Mouse (Mus musculus) hindbrain, embryonic 15.5 days (tissue): ENCODE data around the gene Znfx1. TPM values are rescaled to one million over a fixed set of nuclear protein-coding genes. Genes with fewer than 3 reads are reported as not detected.

ENCODE experiments used
- ATAC-seq: fragments of 200-750 bp; cut with Nextera tagmentation; 2 replicates; pipeline ENCODE4 v1.8.0; 2017; ENCODE audit warnings: low read depth, moderate number of reproducible peaks, moderate TSS enrichment; ENCODE audit not compliant: low FRiP score
- H3K27ac ChIP-seq: fragments of 300-500 bp; sonication (generic); replicated peaks from 2 replicates; pipeline ENCODE4 v1.5.1; 2015; ENCODE audit warnings: mild to moderate bottlenecking, inconsistent platforms
- H3K27me3 ChIP-seq: fragments of 300-500 bp; sonication (generic); 2 replicates; pipeline ENCODE4 v1.6.1; 2015; ENCODE audit warnings: control low read depth, inconsistent platforms
- H3K36me3 ChIP-seq: fragments of 300-500 bp; sonication (generic); 2 replicates; pipeline ENCODE4 v1.6.1; 2015; ENCODE audit warnings: control low read depth, inconsistent platforms
- H3K4me1 ChIP-seq: fragments of 300-500 bp; sonication (generic); replicated peaks from 2 replicates; pipeline ENCODE4 v1.6.1; 2015; ENCODE audit warnings: control low read depth, inconsistent platforms
- H3K4me2 ChIP-seq: fragments of 300-500 bp; sonication (generic); 2 replicates; pipeline ENCODE4 v1.6.1; 2015; ENCODE audit warnings: moderate library complexity, mild to moderate bottlenecking, inconsistent platforms
- H3K4me3 ChIP-seq: fragments of 300-500 bp; sonication (generic); 2 replicates; pipeline ENCODE4 v1.5.1; 2015; ENCODE audit warnings: mild to moderate bottlenecking, inconsistent platforms
- H3K9ac ChIP-seq: fragments of 300-500 bp; sonication (generic); 2 replicates; pipeline ENCODE4 v1.6.1; 2015; ENCODE audit warnings: inconsistent platforms
- H3K9me3 ChIP-seq: fragments of 300-500 bp; sonication (generic); 2 replicates; pipeline ENCODE4 v1.6.1; 2016; ENCODE audit warnings: control low read depth, inconsistent platforms
- WGBS: fragments of 180-500 bp; shearing (Covaris S2); methylation state at CpG from one replicate; pipeline ENCODE4 v1.1.7; 2015; 5-methylcytosine and 5-hydroxymethylcytosine counted together
- polyA plus RNA-seq: library from polyadenylated mRNA; unstranded; fragments of >200 nt; fragmentation: Nextera tagmentation; extraction: Ambion mirVana; gene quantifications from 2 replicates; pipeline ENCODE4 v1.2.1, GENCODE M21; 2015

Znfx1 gene
- polyA plus RNA-seq, 1 experiment from 2014 or later: 9.7 TPM

DNA sequence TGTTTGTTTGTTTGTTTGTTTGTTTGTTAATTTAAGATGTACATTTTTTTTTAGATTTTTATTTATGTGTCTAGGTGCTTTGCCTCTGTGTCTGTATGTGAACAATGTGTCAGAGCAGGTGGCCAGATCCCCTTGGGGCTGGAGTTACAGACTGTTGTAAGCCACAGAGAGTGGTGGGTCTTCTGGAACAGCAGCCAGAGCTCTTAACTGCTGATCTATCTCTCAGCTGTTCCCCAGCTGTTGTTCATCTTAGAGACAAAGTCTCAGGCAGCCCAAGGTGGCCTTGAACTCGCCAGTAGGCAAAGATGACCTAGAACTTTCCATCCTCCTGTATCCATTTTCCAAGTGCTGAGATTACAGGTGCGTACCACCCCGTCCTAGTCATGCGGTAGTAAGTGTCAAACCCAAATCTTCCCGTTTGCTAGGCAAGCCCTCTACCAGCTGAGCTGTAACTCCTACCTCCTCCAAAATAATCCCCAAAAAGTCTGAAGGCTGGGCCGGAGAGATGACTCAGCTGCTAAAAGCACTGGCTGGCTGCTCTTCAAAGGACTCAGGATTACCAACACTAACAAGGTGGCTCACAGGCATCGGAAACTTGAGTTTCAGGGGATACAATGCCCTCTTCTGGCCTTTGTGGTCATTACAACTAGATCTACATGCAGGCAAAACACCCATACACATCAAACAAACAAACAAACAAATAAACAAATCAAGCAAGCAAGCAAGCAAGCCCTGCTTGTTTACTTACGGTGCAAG is 58.5 kb downstream of the Znfx1 start:
- 54% methylated on average over 8 of the region's 8 CpGs for WGBS
- H3K36me3 ChIP-seq: no peaks in the 10 kb centered on the region
- no peak overlapping the region for H3K9ac ChIP-seq
- ATAC-seq: no peak; the same call in 1 of the 2 replicates
- no peak overlapping the region for H3K27ac ChIP-seq
- no peaks in the 10 kb centered on the region for H3K4me1 ChIP-seq
- no peaks in the 10 kb centered on the region for H3K27me3 ChIP-seq
- no peak overlapping the region for H3K4me2 ChIP-seq
- no peaks in the 10 kb centered on the region for H3K9me3 ChIP-seq
- no peak overlapping the region for H3K4me3 ChIP-seq

DNA sequence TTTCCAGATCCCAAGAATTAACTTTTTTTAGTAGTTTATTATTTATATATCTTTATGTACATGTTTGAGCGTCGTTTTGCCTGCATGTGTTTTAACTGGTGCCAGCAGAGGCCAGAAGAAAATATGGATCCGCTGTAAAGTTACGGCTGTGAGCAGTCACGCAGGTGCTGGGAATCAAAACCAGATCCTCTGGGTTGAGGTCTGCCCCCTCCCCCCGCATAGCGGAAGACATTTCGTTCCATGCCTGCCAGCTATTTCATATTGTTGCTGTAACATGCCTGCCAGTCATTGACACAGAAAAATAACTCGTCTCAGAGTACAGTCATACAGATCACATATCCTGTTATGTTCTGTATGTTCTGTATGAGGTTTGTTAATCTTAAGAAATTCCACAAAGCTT is 61.3 kb downstream of the Znfx1 start:
- Histone ChIP-seq H3K4me1 (peaks cover 5% of the 10 kb centered on the region; the same call in 1 of the 2 replicates), H3K27ac (no peak overlapping the region), H3K4me3 (no peak overlapping the region), H3K9ac (no peak overlapping the region), H3K4me2 (no peak overlapping the region), H3K36me3 (no peaks in the 10 kb centered on the region), H3K27me3 (no peaks in the 10 kb centered on the region), H3K9me3 (no peaks in the 10 kb centered on the region)
- no peak for ATAC-seq
- 80% methylated on average over 9 of the region's 9 CpGs for WGBS

DNA sequence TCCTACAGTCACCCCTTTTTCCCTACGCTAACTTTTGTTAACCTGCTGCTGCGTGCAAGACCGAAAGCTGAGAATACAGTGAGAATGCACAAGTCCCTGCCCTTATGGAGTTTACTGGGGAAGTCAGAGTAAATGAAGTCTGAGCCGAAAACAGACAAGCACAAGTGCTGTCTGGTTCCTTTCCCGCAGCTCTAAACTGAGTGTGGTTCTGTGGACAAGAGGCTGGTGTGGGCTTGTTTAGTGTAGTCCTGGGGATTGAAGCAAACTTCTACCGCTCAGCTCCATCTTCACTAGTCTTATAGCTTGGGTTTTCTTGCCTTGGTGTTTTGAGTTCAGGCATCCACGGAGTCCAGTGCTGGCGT is 66.3 kb downstream of the Znfx1 start:
- H3K4me2 ChIP-seq: peak overlapping the region; percentile 68
- no peaks in the 10 kb centered on the region for H3K36me3 ChIP-seq
- H3K9ac ChIP-seq: peak overlapping the region; percentile 45
- H3K4me3 ChIP-seq: peak overlapping the region; percentile 91
- peak overlapping the region; percentile 98 for H3K27ac ChIP-seq
- 41% methylated on average over 8 of the region's 8 CpGs for WGBS
- H3K9me3 ChIP-seq: no peaks in the 10 kb centered on the region
- H3K4me1 ChIP-seq: peaks cover 41% of the 10 kb centered on the region
- H3K27me3 ChIP-seq: no peaks in the 10 kb centered on the region
- ATAC-seq: peak; percentile 13

DNA sequence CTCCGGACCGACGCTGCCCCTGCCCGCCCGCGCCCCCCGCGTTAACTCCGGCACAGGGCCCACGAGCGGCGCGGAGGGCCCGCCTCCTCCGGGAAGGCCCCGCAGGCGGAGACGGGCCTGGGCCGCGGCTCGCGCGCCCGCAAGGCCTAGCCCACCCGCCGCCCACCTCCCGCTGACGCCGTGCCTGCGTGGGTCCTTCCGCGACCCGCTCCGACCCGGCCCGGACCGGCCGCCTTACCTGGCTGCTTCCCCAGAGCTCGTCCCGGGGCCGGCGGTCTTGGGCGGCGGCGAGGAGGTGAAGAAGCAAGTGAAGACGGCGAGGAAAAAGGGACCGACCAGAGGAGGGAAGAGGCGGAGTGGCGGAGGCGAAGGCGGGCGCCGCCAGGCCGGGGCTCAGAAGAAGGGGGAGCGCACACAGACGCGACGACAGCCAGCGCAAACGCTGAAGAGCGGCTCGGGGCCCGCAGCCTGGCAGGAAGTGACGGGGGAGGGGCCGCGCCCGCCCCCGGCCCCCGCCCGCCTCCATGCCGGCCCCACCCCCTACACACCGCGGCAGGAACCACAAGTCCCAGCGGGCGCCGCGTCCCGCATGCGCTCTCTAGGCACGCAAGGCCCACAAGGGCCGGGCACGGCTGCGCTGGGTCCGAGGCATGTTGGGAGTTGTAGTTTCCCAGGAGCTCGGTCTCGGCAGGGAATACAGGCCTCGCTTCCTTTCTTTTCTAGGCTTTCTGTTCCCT is 66.9 kb downstream of the Znfx1 start, which contains the start of gene Stau1:
TSS of gene Stau1 (minus strand) at position 504 of the 737 bp plus-strand sequence.
- Histone ChIP-seq H3K4me3 (peak within 1 kb of the TSS; percentile 91), H3K4me1 (peaks cover 43% of the 10 kb centered on the region), H3K27ac (peak within 1 kb of the TSS; percentile 98), H3K9me3 (no peaks in the 10 kb centered on the region), H3K4me2 (peak within 1 kb of the TSS; percentile 68), H3K27me3 (no peaks in the 10 kb centered on the region), H3K36me3 (no peaks in the 10 kb centered on the region), H3K9ac (peak within 1 kb of the TSS; percentile 97)
- under 1% methylated on average over 67 of the region's 88 CpGs for WGBS
- ATAC-seq: peak; percentile 99

DNA sequence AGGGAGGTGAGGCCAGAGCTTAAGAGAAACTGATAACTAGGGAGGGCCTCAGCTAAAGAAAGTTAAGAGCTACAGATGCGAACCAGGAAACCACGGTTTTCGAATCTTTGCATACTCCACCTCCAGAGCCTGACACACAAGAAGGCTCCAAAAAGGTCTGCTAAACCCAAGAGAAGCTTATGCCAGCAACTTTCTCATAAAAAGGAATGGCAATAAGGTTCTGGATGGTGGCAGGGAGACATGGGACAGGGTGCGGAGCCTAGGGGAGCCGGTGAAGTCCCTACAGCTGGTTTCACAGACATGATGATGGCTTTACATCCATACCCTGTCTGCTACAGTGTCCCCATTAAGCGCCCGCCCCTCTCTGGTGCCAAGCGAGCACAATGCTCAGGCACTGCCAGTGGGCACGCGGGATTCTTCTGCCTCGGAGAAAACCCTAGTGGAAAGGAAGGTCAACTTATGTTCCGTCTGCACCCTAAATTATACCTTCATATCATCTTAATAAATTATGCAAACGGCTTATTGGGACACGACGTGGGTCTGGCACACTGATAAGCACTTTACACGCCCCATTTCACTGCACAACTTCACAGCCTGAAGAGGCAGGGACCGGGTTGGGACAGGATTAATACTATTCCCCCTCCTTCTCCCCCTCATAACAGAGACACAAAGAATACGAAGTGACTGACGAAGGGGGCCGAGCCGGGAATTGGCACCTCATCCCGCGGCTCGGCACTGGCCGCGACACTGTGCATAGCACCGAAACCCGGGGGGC is 67.6 kb downstream of the Znfx1 start:
- H3K36me3 ChIP-seq: no peaks in the 10 kb centered on the region
- H3K9ac ChIP-seq: peak overlapping the region; percentile 97
- H3K27ac ChIP-seq: peak overlapping the region; percentile 98
- ATAC-seq: peak; percentile 13
- H3K9me3 ChIP-seq: no peaks in the 10 kb centered on the region
- H3K4me2 ChIP-seq: peak overlapping the region; percentile 68
- WGBS: 3% methylated on average over 28 of the region's 28 CpGs
- H3K4me3 ChIP-seq: peak overlapping the region; percentile 91
- H3K4me1 ChIP-seq: peaks cover 43% of the 10 kb centered on the region
- H3K27me3 ChIP-seq: no peaks in the 10 kb centered on the region

DNA sequence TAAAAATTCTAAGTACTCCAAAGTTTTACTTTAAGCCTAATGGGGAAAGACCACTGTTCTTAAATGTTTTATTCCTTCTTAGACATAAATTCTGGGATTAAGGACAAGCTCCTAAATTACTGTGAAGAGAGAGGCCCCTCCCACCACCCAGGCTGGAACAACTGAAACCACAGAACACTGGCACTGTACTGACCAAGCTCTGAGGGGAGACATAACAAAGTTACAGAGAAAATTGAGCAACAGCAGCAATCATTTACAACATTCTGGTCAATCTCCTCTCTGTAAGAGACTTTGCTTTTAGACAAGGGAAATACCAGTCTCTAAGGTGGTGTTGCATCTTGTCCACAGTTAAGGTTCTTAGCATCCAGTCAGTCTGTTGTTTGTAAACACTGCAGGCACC is 70.9 kb downstream of the Znfx1 start:
- no peaks in the 10 kb centered on the region for H3K36me3 ChIP-seq
- peaks cover 46% of the 10 kb centered on the region for H3K4me1 ChIP-seq
- no peak overlapping the region for H3K27ac ChIP-seq
- no peaks in the 10 kb centered on the region for H3K27me3 ChIP-seq
- H3K4me2 ChIP-seq: no peak overlapping the region
- ATAC-seq: no peak
- no peak overlapping the region for H3K9ac ChIP-seq
- no peaks in the 10 kb centered on the region for H3K9me3 ChIP-seq
- no peak overlapping the region for H3K4me3 ChIP-seq

DNA sequence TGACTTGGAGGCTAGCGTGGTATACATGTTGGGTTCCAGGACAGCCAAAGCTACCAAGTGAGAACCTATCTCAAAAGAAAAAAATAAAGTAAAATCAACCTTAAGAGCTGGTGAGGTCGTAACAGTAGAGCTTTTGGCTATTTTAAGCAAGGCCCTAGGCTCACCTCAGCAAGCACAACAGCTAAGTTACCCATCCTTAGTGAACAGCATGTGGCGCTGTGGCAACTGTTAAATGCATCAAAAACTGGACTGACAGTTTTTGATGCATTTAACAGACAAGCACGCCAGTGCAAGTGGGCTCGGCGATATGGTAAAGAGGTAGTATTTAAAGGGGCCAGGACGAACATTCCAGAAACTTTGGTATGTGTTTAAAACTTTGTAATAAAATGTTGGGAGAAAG is 72.0 kb downstream of the Znfx1 start:
- no peak overlapping the region for H3K27ac ChIP-seq
- no peaks in the 10 kb centered on the region for H3K27me3 ChIP-seq
- no peak for ATAC-seq
- no peak overlapping the region for H3K4me3 ChIP-seq
- WGBS: 89% methylated on average over 7 of the region's 7 CpGs
- H3K9ac ChIP-seq: no peak overlapping the region
- peaks cover 40% of the 10 kb centered on the region for H3K4me1 ChIP-seq
- no peak overlapping the region for H3K4me2 ChIP-seq
- H3K36me3 ChIP-seq: no peaks in the 10 kb centered on the region
- H3K9me3 ChIP-seq: no peaks in the 10 kb centered on the region

Other genes with a start within 250 kb of the Znfx1 start
- gene Cse1l, start 157.0 kb downstream of the Znfx1 start, polyA plus RNA-seq: 88.4 and 89.3 TPM in 2 replicates
- gene Stau1, start 66.7 kb downstream of the Znfx1 start, polyA plus RNA-seq: 107 and 113 TPM in 2 replicates
- gene Ddx27, start 47.8 kb downstream of the Znfx1 start, polyA plus RNA-seq: 35.4 and 38.0 TPM in 2 replicates
- 3.4 and 3.8 TPM in 2 replicates for gene Kcnb1, start 127.1 kb upstream of the Znfx1 start, polyA plus RNA-seq
- 3.6 and 3.8 TPM in 2 replicates for gene Ptgis, start 177.6 kb upstream of the Znfx1 start, polyA plus RNA-seq